Mouse (Mus musculus): ENCODE data around the gene Anxa5. TPM values are rescaled to one million over a fixed set of nuclear protein-coding genes. Genes with fewer than 3 reads are reported as not detected.

Anxa5 gene
- polyA plus RNA-seq, 1 experiment from 2014 or later, result 336 TPM

DNA sequence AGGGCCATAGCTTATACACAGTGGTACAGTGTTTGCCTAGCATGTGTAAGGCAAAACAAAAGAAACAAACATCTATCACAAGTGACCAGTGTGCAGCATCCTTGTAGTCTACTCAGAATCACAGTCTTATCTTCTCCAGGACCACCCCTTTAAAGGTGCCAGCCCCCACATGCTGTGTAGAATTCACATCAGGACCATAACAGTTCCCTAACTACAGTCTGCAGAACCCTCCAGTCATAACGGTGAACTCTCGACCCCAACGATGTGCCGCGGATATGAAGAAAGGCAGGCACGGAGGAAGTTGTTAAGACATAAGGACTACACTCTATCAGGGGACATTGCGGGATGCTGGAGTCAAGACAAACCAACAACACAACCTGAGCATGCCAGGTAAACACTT lies 23.7 kb upstream of the Anxa5 start:
- Histone ChIP-seq H3K4me2 (no peak overlapping the region), H3K36me3 (no peaks in the 10 kb centered on the region), H3K4me3 (no peak overlapping the region), H3K4me1 (replicated peaks) (peaks cover 6% of the 10 kb centered on the region; the same call in 1 of the 2 replicates), H3K9ac (no peak overlapping the region), H3K27me3 (replicated peaks) (no peaks in the 10 kb centered on the region), H3K9me3 (replicated peaks) (no peaks in the 10 kb centered on the region), H3K27ac (ENCODE audit: poor library complexity, severe bottlenecking) (no peak overlapping the region)
- ATAC-seq (ENCODE audit: insufficient number of reproducible peaks, low FRiP score), result no peak
- 88% methylated on average over 7 of the region's 7 CpGs for WGBS

DNA sequence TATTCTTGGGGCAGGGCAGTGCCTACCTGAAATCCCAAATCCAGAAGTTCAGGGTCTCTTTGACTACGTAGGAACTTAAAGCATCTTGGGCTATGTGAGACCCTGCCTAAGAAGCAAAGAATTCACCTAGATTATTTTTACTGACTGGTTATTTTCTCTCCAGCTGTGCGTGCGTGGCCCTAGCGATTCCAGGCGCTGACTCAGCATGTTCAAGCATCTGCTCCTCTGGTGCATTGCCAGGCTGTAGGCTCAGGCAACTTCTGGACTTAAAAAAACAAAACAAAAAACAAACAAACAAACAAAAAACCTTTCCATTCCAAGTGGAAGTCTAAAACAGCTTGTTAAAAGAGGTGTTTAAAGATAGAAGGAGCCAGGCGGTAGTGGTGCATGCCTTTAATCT lies 22.5 kb upstream of the Anxa5 start:
- 85% methylated on average over 6 of the region's 6 CpGs for WGBS

DNA sequence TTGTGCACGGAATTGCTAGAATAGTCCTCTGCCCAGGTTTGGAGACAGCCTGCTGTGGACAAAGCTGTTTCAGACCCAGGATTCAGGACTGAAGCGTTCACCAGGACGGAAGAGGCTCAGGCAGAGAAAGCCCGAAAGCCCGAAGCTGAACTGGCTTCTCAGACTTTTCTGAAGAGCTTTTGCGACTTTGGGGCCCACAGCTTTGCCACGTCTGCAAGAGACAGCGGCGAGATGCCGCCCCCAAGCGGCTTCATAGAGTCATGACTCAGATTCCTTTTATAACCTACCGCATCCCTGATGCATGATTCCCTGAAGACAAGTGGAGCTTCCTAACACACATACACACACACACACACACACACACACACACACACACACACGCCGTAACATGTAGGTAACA lies 21.1 kb upstream of the Anxa5 start:
- Histone ChIP-seq H3K27ac (ENCODE audit: poor library complexity, severe bottlenecking) (no peak overlapping the region), H3K27me3 (replicated peaks) (no peaks in the 10 kb centered on the region), H3K4me2 (peak overlapping the region; percentile 18; the same call in 1 of the 2 replicates), H3K36me3 (no peaks in the 10 kb centered on the region), H3K9ac (no peak overlapping the region), H3K9me3 (replicated peaks) (no peaks in the 10 kb centered on the region), H3K4me1 (replicated peaks) (peaks cover 16% of the 10 kb centered on the region), H3K4me3 (no peak overlapping the region)
- ATAC-seq (ENCODE audit: insufficient number of reproducible peaks, low FRiP score), result no peak
- WGBS, result 16% methylated on average over 14 of the region's 14 CpGs

More for the DNA sequence above, 22.5 kb upstream of the Anxa5 start:
- Histone ChIP-seq H3K4me1 (replicated peaks) (peaks cover 8% of the 10 kb centered on the region), H3K4me2 (no peak overlapping the region), H3K4me3 (no peak overlapping the region), H3K27me3 (replicated peaks) (no peaks in the 10 kb centered on the region), H3K9ac (no peak overlapping the region), H3K9me3 (replicated peaks) (no peaks in the 10 kb centered on the region), H3K36me3 (no peaks in the 10 kb centered on the region), H3K27ac (ENCODE audit: poor library complexity, severe bottlenecking) (no peak overlapping the region)
- ATAC-seq (ENCODE audit: insufficient number of reproducible peaks, low FRiP score), result no peak

DNA sequence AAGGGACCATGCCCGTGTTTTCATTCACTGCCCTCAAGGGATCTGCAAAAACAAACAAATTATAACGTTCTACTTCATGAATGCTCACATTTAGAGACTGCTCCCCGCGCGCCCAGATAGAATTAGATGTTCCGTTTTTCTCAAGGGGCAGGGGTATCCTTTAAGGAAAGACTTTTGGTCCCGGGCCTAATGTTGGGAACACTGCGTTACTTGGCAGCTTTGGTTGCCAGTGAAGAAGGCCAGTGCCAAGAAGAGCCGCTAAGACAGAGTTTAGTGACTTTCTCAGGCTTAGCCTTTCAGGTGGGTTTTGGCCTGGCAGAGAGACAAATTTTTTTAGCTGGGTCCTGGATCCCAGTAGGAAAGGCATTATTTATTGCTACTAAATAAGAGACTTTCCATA lies 20.6 kb upstream of the Anxa5 start:
- Histone ChIP-seq H3K27me3 (replicated peaks) (no peaks in the 10 kb centered on the region), H3K4me1 (replicated peaks) (peaks cover 21% of the 10 kb centered on the region), H3K36me3 (no peaks in the 10 kb centered on the region), H3K9me3 (replicated peaks) (no peaks in the 10 kb centered on the region), H3K4me2 (no peak overlapping the region), H3K27ac (ENCODE audit: poor library complexity, severe bottlenecking) (no peak overlapping the region), H3K9ac (no peak overlapping the region), H3K4me3 (no peak overlapping the region)
- ATAC-seq (ENCODE audit: insufficient number of reproducible peaks, low FRiP score), result no peak
- WGBS, result 82% methylated on average over 9 of the region's 9 CpGs

DNA sequence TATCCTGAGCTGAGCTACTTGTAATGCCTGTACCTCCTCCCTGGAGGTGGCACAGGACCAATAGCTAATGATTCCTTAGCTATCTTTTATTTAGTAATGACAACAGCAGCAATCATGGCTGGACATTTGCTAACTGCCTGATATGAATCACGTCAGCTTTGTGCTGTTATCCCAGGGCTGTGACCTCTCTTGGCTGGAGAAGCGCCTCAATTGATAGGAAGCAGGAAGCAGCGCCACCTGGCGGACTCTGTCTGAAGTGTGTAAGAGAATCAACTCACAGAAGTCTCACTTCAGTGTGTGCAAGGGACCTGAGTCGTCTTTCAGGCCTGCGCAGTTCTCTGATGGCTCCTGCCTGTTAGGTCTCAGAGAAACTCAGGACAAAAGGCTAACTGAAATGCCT lies 19.7 kb upstream of the Anxa5 start:
- no peak overlapping the region for H3K9ac ChIP-seq
- 0 out of 2 replicates have a peak, but pooled peaks have one; percentile 48 for ATAC-seq (ENCODE audit: insufficient number of reproducible peaks, low FRiP score)
- no peak overlapping the region; the same call in 1 of the 2 replicates for H3K4me3 ChIP-seq
- 0 out of 2 replicates have a peak overlapping the region, but pooled peaks have one; percentile 9 for H3K4me2 ChIP-seq
- H3K36me3 ChIP-seq, result no peaks in the 10 kb centered on the region
- 10% methylated on average over 6 of the region's 6 CpGs for WGBS
- H3K9me3 ChIP-seq (replicated peaks), result no peaks in the 10 kb centered on the region
- H3K27ac ChIP-seq (ENCODE audit: poor library complexity, severe bottlenecking), result no peak overlapping the region
- no peaks in the 10 kb centered on the region for H3K27me3 ChIP-seq (replicated peaks)
- peaks cover 24% of the 10 kb centered on the region for H3K4me1 ChIP-seq (replicated peaks)

DNA sequence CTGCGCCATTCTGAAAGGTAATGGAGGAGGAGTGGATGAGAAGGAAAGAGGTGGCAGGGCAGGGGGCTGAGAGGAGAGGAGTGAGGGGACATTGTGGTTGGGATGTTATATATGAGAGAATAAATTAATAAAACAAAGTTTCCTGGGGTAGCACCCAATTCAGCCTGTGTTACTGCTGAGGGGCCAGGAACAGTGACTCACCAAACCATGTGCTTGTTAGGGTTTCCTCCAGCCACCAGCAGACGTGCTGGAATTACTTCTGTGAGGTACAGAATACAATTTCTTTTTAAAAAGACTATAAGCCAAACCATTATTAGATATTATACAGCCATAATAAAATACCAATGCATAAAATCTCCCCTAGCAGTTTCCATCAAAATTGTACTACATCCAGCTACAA lies 18.9 kb upstream of the Anxa5 start:
- Histone ChIP-seq H3K9me3 (replicated peaks) (no peaks in the 10 kb centered on the region), H3K27me3 (replicated peaks) (no peaks in the 10 kb centered on the region), H3K36me3 (no peaks in the 10 kb centered on the region), H3K4me3 (no peak overlapping the region), H3K4me1 (replicated peaks) (peaks cover 24% of the 10 kb centered on the region), H3K27ac (ENCODE audit: poor library complexity, severe bottlenecking) (no peak overlapping the region), H3K9ac (no peak overlapping the region), H3K4me2 (no peak overlapping the region)
- ATAC-seq (ENCODE audit: insufficient number of reproducible peaks, low FRiP score), result no peak
- 83% methylated on average over 2 of the region's 2 CpGs for WGBS

DNA sequence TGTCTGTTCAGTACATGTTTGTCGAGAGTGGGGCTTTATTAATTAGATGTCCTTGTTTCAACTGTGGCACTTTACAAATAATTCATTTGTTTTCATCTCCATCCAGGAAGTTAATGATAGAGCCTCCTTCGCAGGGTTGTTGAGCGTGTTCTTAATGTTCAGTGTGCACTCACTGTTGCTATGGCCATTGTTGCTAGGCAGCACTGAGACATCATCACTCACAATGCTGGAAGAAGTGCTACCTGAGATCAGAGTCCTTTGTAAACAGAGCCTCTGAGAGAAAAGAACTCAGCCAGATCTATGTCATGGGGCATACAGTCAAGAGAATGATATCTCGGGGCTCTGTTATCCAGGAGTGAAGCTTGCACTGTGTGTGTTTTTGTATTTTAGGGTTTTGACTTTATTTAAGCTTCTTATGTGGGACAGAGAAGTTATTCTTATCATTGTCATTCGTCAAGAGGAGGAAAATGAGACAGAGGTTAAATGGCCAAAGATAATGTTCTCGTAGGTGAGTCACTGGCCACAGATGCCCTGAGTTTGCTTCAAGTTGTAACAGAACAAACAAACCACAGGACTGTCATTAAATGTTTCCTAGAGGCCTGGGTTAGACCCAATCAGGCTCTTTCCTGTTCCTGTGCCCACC lies 18.1 kb upstream of the Anxa5 start:
- Histone ChIP-seq H3K27me3 (replicated peaks) (no peaks in the 10 kb centered on the region), H3K4me1 (replicated peaks) (peaks cover 24% of the 10 kb centered on the region), H3K36me3 (no peaks in the 10 kb centered on the region), H3K4me3 (no peak overlapping the region), H3K4me2 (no peak overlapping the region), H3K9ac (no peak overlapping the region), H3K27ac (ENCODE audit: poor library complexity, severe bottlenecking) (no peak overlapping the region), H3K9me3 (replicated peaks) (no peaks in the 10 kb centered on the region)
- WGBS, result 53% methylated on average over 6 of the region's 6 CpGs
- no peak for ATAC-seq (ENCODE audit: insufficient number of reproducible peaks, low FRiP score)

DNA sequence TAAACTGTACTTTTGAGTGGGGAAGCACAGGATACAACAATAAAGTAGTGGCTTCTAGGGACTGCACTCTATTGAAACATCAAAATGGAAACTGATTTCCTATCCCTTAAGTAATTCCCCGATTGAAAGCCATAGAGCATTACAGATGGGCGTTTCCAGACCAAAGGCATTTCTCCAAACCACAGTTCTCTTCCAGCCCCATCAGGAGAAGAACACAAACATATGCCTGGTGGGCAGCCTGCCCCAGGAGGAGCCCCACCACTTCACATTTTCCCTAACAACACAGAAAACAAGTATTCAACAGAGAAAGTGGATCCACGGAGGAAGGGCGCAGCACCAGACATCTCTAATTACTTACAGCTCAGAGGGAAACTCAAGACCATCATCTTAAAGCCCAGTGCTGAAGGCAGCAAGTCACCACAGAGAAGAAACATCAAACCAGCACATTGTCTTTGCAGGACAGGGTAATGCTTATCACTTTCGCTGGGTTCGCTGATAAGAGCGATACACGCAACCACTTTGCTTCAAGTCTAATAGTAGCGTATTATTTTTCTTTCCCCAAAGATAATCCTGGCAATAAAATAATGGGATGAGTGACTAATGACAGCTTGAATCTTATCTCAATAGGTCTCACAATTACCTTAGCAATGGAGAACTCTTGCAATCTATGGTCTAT lies 17.2 kb upstream of the Anxa5 start:
- Histone ChIP-seq H3K4me2 (no peak overlapping the region), H3K9ac (no peak overlapping the region), H3K4me1 (replicated peaks) (peaks cover 24% of the 10 kb centered on the region), H3K27me3 (replicated peaks) (no peaks in the 10 kb centered on the region), H3K9me3 (replicated peaks) (no peaks in the 10 kb centered on the region), H3K27ac (ENCODE audit: poor library complexity, severe bottlenecking) (no peak overlapping the region), H3K4me3 (no peak overlapping the region), H3K36me3 (no peaks in the 10 kb centered on the region)
- ATAC-seq (ENCODE audit: insufficient number of reproducible peaks, low FRiP score), result no peak
- WGBS, result 50% methylated on average over 9 of the region's 9 CpGs

DNA sequence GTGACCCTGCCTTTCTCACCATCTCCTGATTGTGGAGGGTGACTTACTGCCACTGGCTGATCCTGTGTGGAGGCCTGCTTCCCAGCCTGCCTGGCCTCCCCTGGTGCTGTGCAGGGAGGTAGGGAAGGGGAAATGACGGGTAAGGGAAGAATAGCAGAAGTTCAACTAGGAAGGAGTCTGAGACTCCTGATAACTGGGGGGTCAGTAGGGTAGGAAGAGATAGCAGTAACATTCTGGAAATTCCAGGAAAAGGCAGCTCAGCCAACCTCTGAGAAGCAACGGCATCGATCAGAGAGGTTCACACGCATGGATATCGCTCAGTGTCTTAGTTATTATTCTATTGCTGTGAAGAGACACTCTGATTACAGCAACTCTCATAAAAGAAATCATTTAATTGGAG lies 15.8 kb upstream of the Anxa5 start:
- Histone ChIP-seq H3K4me3 (no peak overlapping the region), H3K4me2 (no peak overlapping the region), H3K4me1 (replicated peaks) (peaks cover 24% of the 10 kb centered on the region), H3K9ac (no peak overlapping the region), H3K36me3 (no peaks in the 10 kb centered on the region), H3K27me3 (replicated peaks) (no peaks in the 10 kb centered on the region), H3K27ac (ENCODE audit: poor library complexity, severe bottlenecking) (no peak overlapping the region), H3K9me3 (replicated peaks) (no peaks in the 10 kb centered on the region)
- WGBS, result 37% methylated on average over 5 of the region's 5 CpGs
- ATAC-seq (ENCODE audit: insufficient number of reproducible peaks, low FRiP score), result 0 out of 2 replicates have a peak, but pooled peaks have one; percentile 30

DNA sequence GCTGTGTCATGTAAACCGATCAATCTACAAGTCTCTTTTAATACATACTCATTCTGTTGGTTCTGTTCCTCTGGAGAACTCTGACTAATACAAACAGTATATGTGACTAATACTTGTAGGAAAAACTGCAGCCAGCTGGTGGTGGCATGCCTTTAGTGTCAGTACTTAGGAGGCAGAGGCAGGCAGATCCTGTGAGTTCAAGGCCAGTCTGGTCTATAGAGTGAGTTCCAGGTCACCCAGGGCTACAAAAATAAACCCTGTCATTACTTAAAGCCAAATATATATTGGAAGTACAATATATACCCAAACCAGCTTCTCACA lies 13.9 kb upstream of the Anxa5 start:
- Histone ChIP-seq H3K36me3 (no peaks in the 10 kb centered on the region), H3K9ac (no peak overlapping the region), H3K9me3 (replicated peaks) (no peaks in the 10 kb centered on the region), H3K4me1 (replicated peaks) (peaks cover 18% of the 10 kb centered on the region), H3K4me2 (no peak overlapping the region), H3K27ac (ENCODE audit: poor library complexity, severe bottlenecking) (no peak overlapping the region), H3K27me3 (replicated peaks) (no peaks in the 10 kb centered on the region), H3K4me3 (no peak overlapping the region)
- WGBS, result 89% methylated on average over 1 of the region's 1 CpGs
- no peak for ATAC-seq (ENCODE audit: insufficient number of reproducible peaks, low FRiP score)

DNA sequence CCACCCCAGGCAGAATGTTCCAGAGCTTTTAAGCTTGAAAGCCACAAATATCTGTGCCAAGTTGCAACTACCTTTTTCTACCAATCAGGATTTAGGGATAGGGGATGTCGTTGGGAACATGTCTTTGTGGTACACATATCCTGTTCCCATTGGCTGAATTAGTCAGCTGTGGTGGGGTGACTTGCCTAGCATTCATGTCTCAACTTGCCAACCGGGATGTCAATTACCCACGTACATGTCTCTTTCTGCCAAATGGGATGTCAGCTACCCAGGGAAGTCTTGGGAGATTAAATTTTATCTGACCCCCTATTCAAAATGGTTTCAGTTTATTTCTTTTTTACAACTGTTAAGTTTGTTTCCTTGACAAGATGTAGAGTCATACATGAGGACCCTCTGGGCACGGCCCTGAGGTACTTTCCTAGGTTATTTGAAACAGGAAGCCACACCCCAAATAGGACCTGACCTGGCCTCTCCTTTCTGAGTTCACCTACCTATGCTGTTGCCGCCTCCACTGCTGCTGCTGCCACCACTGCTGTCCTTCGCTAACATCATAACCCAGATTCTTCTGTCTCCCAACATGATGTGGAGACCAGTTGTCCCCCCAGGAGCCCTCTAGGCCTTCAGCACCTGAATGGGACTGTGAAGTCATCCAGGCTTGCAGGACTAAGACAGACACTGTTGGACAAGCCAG lies 13.3 kb upstream of the Anxa5 start:
- Histone ChIP-seq H3K9me3 (replicated peaks) (no peaks in the 10 kb centered on the region), H3K4me1 (replicated peaks) (peaks cover 18% of the 10 kb centered on the region), H3K27ac (ENCODE audit: poor library complexity, severe bottlenecking) (no peak overlapping the region), H3K9ac (no peak overlapping the region), H3K27me3 (replicated peaks) (no peaks in the 10 kb centered on the region), H3K4me3 (no peak overlapping the region), H3K4me2 (no peak overlapping the region), H3K36me3 (no peaks in the 10 kb centered on the region)
- ATAC-seq (ENCODE audit: insufficient number of reproducible peaks, low FRiP score), result no peak
- WGBS, result 84% methylated on average over 6 of the region's 6 CpGs
